Comparison of ENCODE assay signal across 15 mouse cellular contexts in the genomic region with DNA sequence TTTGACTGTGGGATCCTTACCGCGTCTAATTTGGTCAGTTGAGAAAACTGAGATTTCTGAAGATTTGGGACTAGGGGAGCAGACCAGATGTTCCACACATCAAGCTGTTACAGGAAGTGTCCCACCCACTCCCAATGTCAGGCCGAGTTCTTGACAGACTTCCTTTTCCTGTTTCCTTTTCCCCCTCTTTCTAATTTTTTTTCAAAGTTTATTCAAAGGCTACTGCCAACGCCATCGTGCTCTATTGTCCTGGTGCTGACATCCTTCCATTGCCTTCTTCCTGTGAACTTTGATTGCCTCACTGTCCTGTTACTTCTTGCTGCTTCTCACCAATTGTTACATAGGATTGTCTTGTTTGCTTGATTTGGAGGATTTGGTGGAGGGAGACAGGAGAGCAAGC. TPM values are rescaled to one million over a fixed set of nuclear protein-coding genes. Genes with fewer than 3 reads are reported as not detected.
DNase-seq lines count a peak whose midpoint lies in the region; ATAC-seq lines count a peak whose summit lies in the region.
"Had no signal": no experiment of that assay in that cellular context is flagged by ENCODE, and none has a peak within 500 bp of the region (broad histone marks: within the 10 kb centered on the region; RNA-seq: fewer than 3 reads in every experiment).

No protein-coding gene starts in this region.

- H3K36me3 ChIP-seq in heart, embryonic 13.5 days = no peaks in the 10 kb centered on the region
- H3K36me3 ChIP-seq in kidney, embryonic 16.5 days (ENCODE audit: insufficient read depth, low read length) = no peaks in the 10 kb centered on the region
- no peaks in the 10 kb centered on the region for H3K36me3 ChIP-seq in intestine, embryonic 15.5 days
- H3K36me3 ChIP-seq: G1E; limb, embryonic 13.5 days; neural tube, embryonic 13.5 days had no signal

- no peak overlapping the region for H3K4me2 ChIP-seq in heart, embryonic 13.5 days
- H3K4me2 ChIP-seq in kidney, embryonic 16.5 days (replicated peaks; ENCODE audit: low read depth, low read length) = no peak overlapping the region
- no peak overlapping the region for H3K4me2 ChIP-seq in intestine, embryonic 15.5 days (replicated peaks)
- H3K4me2 ChIP-seq: limb, embryonic 13.5 days; neural tube, embryonic 13.5 days had no signal

- H3K9ac ChIP-seq in heart, embryonic 13.5 days = no peak overlapping the region
- H3K9ac ChIP-seq in kidney, embryonic 16.5 days (replicated peaks; ENCODE audit: low read length) = no peak overlapping the region
- no peak overlapping the region for H3K9ac ChIP-seq in intestine, embryonic 15.5 days
- H3K9ac ChIP-seq: limb, embryonic 13.5 days; neural tube, embryonic 13.5 days had no signal

- H3K4me3 ChIP-seq in heart, embryonic 13.5 days = no peak overlapping the region
- no peak overlapping the region for H3K4me3 ChIP-seq in kidney, embryonic 16.5 days (ENCODE audit: low read length)
- H3K4me3 ChIP-seq in intestine, embryonic 15.5 days (replicated peaks) = no peak overlapping the region
- H3K4me3 ChIP-seq: limb, embryonic 13.5 days; neural tube, embryonic 13.5 days had no signal

- peak overlapping the region; percentile 71 for H3K27ac ChIP-seq in heart, embryonic 13.5 days (replicated peaks)
- peak overlapping the region; percentile 46; the same call in 1 of the 2 replicates for H3K27ac ChIP-seq in kidney, embryonic 16.5 days (ENCODE audit: low read length)
- H3K27ac ChIP-seq in intestine, embryonic 15.5 days = no peak overlapping the region
- H3K27ac ChIP-seq: limb, embryonic 13.5 days; macrophage; neural tube, embryonic 13.5 days had no signal

- WGBS in heart, embryonic 13.5 days = 55% methylated on average over 5 of the region's 5 CpGs
- WGBS in kidney, embryonic 16.5 days = 57% methylated on average over 5 of the region's 5 CpGs
- WGBS in intestine, embryonic 15.5 days = 67% methylated on average over 5 of the region's 5 CpGs

- H3K27me3 ChIP-seq in heart, embryonic 13.5 days (replicated peaks) = no peaks in the 10 kb centered on the region
- no peaks in the 10 kb centered on the region for H3K27me3 ChIP-seq in kidney, embryonic 16.5 days (ENCODE audit: insufficient read depth, low read length)
- no peaks in the 10 kb centered on the region for H3K27me3 ChIP-seq in intestine, embryonic 15.5 days (replicated peaks)
- H3K27me3 ChIP-seq: limb, embryonic 13.5 days; neural tube, embryonic 13.5 days had no signal

- no peaks in the 10 kb centered on the region for H3K9me3 ChIP-seq in heart, embryonic 13.5 days
- no peaks in the 10 kb centered on the region for H3K9me3 ChIP-seq in kidney, embryonic 16.5 days (ENCODE audit: low read length)
- no peaks in the 10 kb centered on the region for H3K9me3 ChIP-seq in intestine, embryonic 15.5 days
- H3K9me3 ChIP-seq: G1E; limb, embryonic 13.5 days; neural tube, embryonic 13.5 days had no signal

- no peaks in the 10 kb centered on the region for H3K4me1 ChIP-seq in heart, embryonic 13.5 days
- no peaks in the 10 kb centered on the region for H3K4me1 ChIP-seq in kidney, embryonic 16.5 days (ENCODE audit: insufficient read depth, low read length)
- H3K4me1 ChIP-seq in intestine, embryonic 15.5 days (replicated peaks) = no peaks in the 10 kb centered on the region
- H3K4me1 ChIP-seq: limb, embryonic 13.5 days; neural tube, embryonic 13.5 days had no signal

- no peak for ATAC-seq in heart, embryonic 13.5 days (ENCODE audit: extremely low read depth, insufficient number of reproducible peaks, low FRiP score, low TSS enrichment)
- ATAC-seq in kidney, embryonic 16.5 days (ENCODE audit: low FRiP score, low TSS enrichment) = no peak
- ATAC-seq in intestine, embryonic 15.5 days = no peak
- ATAC-seq: intestine, postnatal 0 days had no signal

- intact Hi-C loops in heart, postnatal 36 days (cut with DNase I) = loop anchor here (1.0 to 5.0 kb wide), 3 partner anchors 14 to 118 kb away; no protein-coding TSS in a partner anchor

- DNase-seq in heart, adult 11 months = peak; percentile 96
- DNase-seq in heart, postnatal 36 days = no peak
- peak; percentile 59 for DNase-seq in lung, postnatal 25 days (ENCODE audit: low spot score)
- DNase-seq in ovary, postnatal 14 days (ENCODE audit: low spot score) = no peak
- no peak for DNase-seq in Muller cell, postnatal 12 days (ENCODE audit: inconsistent ontology term)
- DNase-seq: right cerebral cortex, adult 18-20 months; thymus, adult 18-20 months had no signal

RNA-seq across cellular contexts. Expression of gene Yes1, which starts 16.6 kb away (rescaled TPM):
- total RNA-seq in heart, postnatal 36 days (2021) = 10 to 100 TPM; 21.1 to 21.6 TPM
- polyA plus RNA-seq in heart, embryonic 13.5 days (2015; fragmentation: Nextera tagmentation; extraction: Ambion mirVana) = 21.5 and 21.6 TPM in 2 replicates
- polyA plus RNA-seq in kidney, embryonic 16.5 days (2015; fragmentation: Nextera tagmentation; extraction: Ambion mirVana) = 35.2 and 36.7 TPM in 2 replicates
- 31.5 and 35.4 TPM in 2 replicates for polyA plus RNA-seq in intestine, embryonic 15.5 days (2015; fragmentation: Nextera tagmentation; extraction: Ambion mirVana)

Comparison
In these comparisons a context has a peak if more than half of its experiments do, and no peak if none do; other contexts are left out.
1. DNase-seq: peak in heart, adult 11 months (single experiment) and lung, postnatal 25 days (single experiment); none in heart, postnatal 36 days (0 of 2), ovary, postnatal 14 days (single experiment) and Muller cell, postnatal 12 days (single experiment).